Mouse (Mus musculus) spleen, adult 2 months (tissue): ENCODE measurements at regions not wholly inside any gene's neighbourhood (a gene's known extent, or its start where the extent isn't known, plus 50 kb on each side); places are given as distances from the start of the nearest gene placed in this dataset.

Source experiments
- DNase-seq, 2 experiments: peaks; one replicate each; pipeline versions ENCODE4 v3.0.0 to v3.0.0-alpha.2; 2012 to 2021; ENCODE audit warnings: low spot score in 2 of 2, low read depth in 1 of 2
- H3K27ac ChIP-seq: fragments of 200-500 bp; 2 replicates; pipeline ENCODE4 v1.5.1; 2012; ENCODE audit warnings: low read length, inconsistent platforms; ENCODE audit not compliant: insufficient read depth
- H3K27me3 ChIP-seq: fragments of 200-500 bp; 2 replicates; pipeline ENCODE4 v1.6.1; 2012; ENCODE audit warnings: mild to moderate bottlenecking, moderate library complexity, low read length, inconsistent platforms; ENCODE audit not compliant: control insufficient read depth, insufficient read depth
- H3K36me3 ChIP-seq: fragments of 200-500 bp; 2 replicates; pipeline ENCODE4 v1.6.1; 2012; ENCODE audit warnings: mild to moderate bottlenecking, low read length, inconsistent platforms; ENCODE audit not compliant: control insufficient read depth, insufficient read depth
- H3K4me1 ChIP-seq: fragments of 200-500 bp; 2 replicates; pipeline ENCODE4 v1.6.1; 2011; ENCODE audit warnings: inconsistent platforms; ENCODE audit not compliant: control insufficient read depth, insufficient read depth, insufficient read length
- H3K4me3 ChIP-seq: fragments of 200-500 bp; 2 replicates; pipeline ENCODE4 v1.5.1; 2011; ENCODE audit warnings: mild to moderate bottlenecking, inconsistent platforms; ENCODE audit not compliant: insufficient read depth, insufficient read length; ENCODE audit errors: extremely low read depth
- CTCF ChIP-seq: fragments of 200-500 bp; IDR thresholded peaks from 2 replicates; pipeline ENCODE4 v1.5.1; 2011; ENCODE audit warnings: mild to moderate bottlenecking, inconsistent platforms; ENCODE audit not compliant: insufficient read depth, insufficient read length, insufficient replicate concordance; ENCODE audit errors: extremely low read depth
- POLR2A ChIP-seq: fragments of 200-500 bp; IDR thresholded peaks from 2 replicates; pipeline ENCODE4 v1.6.1; 2011; ENCODE audit warnings: low read depth, low read length, inconsistent platforms
- WGBS: fragments of 180-500 bp; shearing (Covaris S2); methylation state at CpG from one replicate; pipeline ENCODE4 v1.1.7; 2018; 5-methylcytosine and 5-hydroxymethylcytosine counted together

DNA sequence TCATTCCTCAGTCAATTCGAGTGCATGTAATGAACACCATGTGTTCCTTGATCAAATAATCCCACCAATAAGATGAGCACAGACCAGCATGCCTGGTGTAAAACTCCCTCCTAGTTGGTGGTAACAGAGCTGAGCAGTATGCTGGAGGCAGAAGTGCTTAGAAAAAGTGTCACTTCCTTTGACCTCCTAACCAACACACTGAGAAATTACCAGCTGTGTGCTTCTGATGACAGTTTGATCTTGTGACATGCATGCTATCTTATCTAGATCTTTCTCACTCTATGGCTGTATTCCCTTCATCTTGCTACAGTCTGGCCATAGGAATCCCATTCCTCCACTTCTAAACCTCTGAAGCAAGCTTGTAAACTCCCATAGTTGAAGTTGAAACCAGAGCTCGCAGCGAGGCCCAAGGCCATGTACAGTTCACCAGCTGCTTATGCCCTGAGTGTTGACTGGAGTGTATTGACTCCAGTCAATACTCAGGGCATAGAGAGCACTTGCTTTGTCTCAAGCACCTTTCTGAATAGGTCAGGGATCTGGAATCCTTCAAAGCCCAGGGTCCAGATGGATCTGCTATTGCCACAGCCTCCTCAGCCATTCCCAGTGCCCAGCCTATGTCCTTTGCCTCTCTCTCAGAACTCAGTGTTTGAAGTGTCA, 286.5 kb upstream of the 1700056E22Rik start:
- no peaks in the 10 kb centered on the region for H3K36me3 ChIP-seq
- H3K27me3 ChIP-seq = no peaks in the 10 kb centered on the region
- no peak for TF ChIP-seq POLR2A
- WGBS = 69% methylated on average over 3 of the region's 3 CpGs
- H3K27ac ChIP-seq = no peak overlapping the region
- DNase-seq = no peak
- H3K4me1 ChIP-seq = no peaks in the 10 kb centered on the region
- H3K4me3 ChIP-seq = no peak overlapping the region

DNA sequence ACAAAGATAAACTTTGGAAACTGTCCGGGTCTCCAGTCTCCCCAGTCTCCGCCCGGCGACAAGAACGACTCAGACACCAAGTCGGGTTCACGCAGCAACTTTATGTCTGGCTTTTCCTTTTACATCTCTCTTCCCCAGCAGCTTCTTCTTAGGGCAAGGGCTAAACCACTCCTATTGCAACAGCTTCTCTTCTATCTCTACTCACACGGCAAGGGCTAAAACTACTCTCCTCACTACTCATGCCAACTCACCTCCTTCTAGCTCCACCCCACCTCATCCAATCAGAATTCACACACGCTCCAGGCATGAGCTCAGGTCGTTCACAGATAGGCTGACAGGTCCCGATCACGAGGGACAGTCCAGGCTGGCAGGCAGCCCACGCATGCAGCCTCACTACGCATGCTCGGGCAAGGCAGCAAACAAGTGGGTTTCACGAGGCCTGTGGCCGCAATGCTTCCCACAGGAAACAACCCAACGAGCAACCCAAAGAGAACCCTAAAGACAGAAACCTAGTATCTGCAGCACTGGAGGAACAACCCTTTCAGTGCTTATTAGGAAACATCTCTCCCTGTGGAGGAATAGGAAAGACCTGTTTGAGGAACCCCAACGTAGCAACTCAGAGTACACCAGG, 276.2 kb upstream of the 1700056E22Rik start:
- Histone ChIP-seq H3K4me1 (no peaks in the 10 kb centered on the region), H3K4me3 (no peak overlapping the region), H3K36me3 (no peaks in the 10 kb centered on the region), H3K27me3 (no peaks in the 10 kb centered on the region), H3K27ac (no peak overlapping the region)
- TF ChIP-seq CTCF (no peak), POLR2A (no peak)
- 80% methylated on average over 19 of the region's 19 CpGs for WGBS
- DNase-seq = no peak

DNA sequence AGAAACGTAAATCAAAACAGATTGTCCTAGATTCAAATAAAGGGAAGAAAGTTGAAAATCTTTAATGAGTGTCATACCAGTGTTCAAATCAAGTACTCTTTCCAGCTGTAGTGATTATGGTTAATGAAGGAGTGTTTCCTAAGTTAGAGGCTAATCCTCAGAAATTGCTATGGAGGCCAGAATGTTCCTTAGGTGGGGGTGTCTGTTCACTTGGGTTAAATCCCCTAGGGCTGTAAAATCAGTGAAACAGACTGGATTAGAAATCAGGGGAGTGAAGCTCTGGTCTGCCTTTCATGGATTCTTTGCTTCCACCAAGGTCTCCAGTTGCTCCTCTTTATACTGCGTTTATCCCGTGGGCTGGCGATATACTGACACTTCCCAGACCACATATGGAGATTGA, 270.7 kb upstream of the 1700056E22Rik start:
- H3K27me3 ChIP-seq = no peaks in the 10 kb centered on the region
- no peaks in the 10 kb centered on the region for H3K4me1 ChIP-seq
- no peak for DNase-seq
- H3K27ac ChIP-seq = no peak overlapping the region
- TF ChIP-seq CTCF (no peak), POLR2A (no peak)
- H3K36me3 ChIP-seq = no peaks in the 10 kb centered on the region
- 91% methylated on average over 4 of the region's 4 CpGs for WGBS
- H3K4me3 ChIP-seq = no peak overlapping the region

DNA sequence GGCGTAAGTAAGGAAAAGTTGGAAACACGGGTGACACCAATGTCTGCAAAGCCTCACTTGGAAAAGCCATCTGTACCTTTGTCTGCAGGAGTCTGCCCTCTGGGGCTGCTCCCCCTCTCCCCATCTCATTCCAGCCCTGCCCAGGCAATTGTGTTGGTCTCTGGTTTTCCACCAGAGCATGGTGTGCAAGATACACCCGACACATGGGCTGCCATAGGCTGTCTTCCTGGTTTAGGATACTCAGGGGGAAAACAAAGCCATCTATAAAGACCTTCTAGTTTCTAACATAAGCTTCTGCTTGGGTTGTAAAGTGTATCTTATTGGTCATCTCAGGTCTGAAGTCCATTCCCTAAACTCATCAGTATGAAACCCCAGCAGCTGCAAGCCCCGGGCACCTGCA, 270.1 kb upstream of the 1700056E22Rik start:
- Histone ChIP-seq H3K27ac (no peak overlapping the region), H3K36me3 (no peaks in the 10 kb centered on the region), H3K27me3 (no peaks in the 10 kb centered on the region), H3K4me3 (no peak overlapping the region), H3K4me1 (no peaks in the 10 kb centered on the region)
- DNase-seq = no peak
- WGBS = 89% methylated on average over 4 of the region's 4 CpGs
- TF ChIP-seq CTCF (no peak), POLR2A (no peak)

DNA sequence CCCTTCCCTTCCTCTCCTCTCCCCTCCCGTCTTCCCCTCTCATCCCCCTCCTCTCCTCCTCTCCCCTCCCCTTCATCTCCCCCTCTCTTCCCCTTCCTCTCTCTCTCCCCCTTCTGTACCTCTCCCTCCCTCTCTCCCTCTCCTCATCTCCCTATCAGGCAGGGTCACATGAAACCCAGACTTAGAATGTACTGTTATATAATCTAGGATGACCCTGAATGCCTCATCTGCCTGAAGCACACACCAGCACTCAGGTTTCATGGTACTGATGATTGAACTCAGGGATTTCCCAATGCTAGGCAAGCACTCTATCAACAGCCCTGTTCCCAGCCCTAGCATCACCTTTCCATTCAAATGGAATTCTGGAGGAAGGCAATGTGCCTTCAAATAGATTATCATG, 264.6 kb upstream of the 1700056E22Rik start:
- no peak for TF ChIP-seq POLR2A
- no peak for TF ChIP-seq CTCF
- H3K27ac ChIP-seq = no peak overlapping the region
- no peaks in the 10 kb centered on the region for H3K36me3 ChIP-seq
- DNase-seq = no peak
- H3K27me3 ChIP-seq = no peaks in the 10 kb centered on the region
- H3K4me1 ChIP-seq = no peaks in the 10 kb centered on the region
- WGBS = 57% methylated on average over 1 of the region's 1 CpGs
- H3K4me3 ChIP-seq = no peak overlapping the region

DNA sequence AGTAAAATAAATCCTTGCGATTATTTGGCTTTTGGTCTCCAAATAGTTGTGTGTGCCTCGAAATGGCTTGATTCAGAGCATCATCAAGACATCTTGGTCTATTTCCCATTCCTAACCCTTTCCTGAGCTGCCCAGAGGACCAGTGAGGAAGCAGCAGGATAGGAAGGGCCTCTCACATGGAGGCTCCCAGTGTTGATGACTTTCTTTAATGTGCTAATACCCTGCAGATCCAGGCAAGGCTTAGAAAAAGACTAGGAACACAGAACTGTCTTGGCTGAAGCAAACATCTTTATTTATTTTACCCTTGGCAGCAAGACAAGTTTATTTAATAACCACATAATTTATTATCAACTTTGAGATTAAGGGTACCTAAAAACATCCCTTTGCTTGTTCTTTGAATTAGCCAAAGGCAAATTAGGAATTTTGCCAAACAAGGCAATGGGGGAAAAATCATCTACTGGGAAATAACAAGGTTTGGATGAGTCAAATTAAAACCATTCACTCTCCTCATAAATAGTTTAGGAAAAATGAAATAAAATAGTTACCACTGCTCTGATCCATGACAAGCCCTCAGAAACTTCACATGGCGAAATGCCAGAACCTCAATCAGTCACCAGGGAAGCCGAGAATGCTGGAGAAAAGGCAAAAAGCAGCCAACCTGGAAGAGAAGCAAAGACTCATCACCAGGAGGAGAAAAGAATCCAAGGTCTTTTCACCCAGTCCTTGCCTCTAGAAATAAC, 263.1 kb upstream of the 1700056E22Rik start:
- H3K27ac ChIP-seq = no peak overlapping the region
- H3K4me3 ChIP-seq = no peak overlapping the region
- no peak for DNase-seq
- WGBS = 79% methylated on average over 4 of the region's 4 CpGs
- no peaks in the 10 kb centered on the region for H3K27me3 ChIP-seq
- no peaks in the 10 kb centered on the region for H3K4me1 ChIP-seq
- no peak for TF ChIP-seq POLR2A
- no peak for TF ChIP-seq CTCF
- H3K36me3 ChIP-seq = no peaks in the 10 kb centered on the region

DNA sequence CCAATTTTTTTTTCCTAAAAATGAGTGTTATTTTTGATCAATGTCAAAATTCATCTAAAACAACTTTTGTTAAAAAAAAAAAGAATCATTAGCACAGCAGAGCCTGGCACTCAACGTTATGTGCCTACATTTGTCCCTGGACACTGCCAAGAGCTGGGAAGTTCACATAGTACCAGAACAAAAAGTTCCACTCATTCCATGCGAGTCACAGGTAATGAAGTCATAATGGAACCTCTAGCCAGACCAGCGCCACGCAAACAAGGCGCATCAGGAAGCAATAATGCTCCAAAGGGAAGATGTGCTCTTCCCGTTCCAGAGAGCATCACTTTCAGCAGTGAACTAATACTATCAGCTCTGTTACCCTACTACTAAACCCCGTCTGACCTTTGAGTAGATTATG, 257.0 kb upstream of the 1700056E22Rik start:
- no peaks in the 10 kb centered on the region for H3K36me3 ChIP-seq
- DNase-seq = no peak
- 91% methylated on average over 7 of the region's 7 CpGs for WGBS
- no peak overlapping the region for H3K4me3 ChIP-seq
- H3K27ac ChIP-seq = no peak overlapping the region
- TF ChIP-seq CTCF = no peak
- TF ChIP-seq POLR2A = no peak
- no peaks in the 10 kb centered on the region for H3K27me3 ChIP-seq
- H3K4me1 ChIP-seq = no peaks in the 10 kb centered on the region
